Mouse (Mus musculus): Measurements from ENCODE around the gene Prrc2c.

DNA sequence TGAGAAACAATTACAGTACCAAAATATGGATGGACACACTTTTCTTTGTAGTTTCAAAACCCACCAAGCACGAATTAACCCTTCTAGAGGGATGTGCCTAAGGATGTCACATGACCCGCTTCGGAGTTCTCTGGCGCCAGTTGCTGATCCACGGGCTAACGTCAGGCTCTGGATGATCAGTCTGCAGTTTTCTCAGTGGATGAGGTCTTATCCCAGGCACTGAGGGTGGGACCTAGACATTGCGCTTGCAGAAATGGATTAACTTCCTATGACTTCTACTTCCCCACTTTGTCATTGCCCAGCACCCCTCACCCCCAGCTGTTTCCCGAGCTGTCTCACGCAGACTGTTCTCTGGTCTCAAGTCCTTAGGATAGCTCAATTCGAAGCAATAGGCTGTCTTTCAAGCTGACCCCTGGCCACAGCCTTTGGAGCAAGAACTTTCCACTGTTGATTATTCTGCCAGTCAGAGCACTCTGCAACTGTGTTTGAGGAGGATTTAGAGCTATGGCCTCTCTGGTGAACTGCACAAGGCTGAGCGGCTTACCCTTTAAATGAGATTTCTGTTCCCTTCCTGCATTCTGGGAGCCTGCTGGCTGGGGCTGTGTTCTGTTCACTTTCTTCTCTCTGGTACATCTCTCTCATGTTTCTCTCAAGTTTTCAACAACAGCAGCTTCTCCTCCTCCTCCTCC, 74.7 kb downstream of the Prrc2c start:
- no peak for TF ChIP-seq CTCF (IDR thresholded peaks at IDR 0.05; ENCODE audit: borderline replicate concordance, control insufficient read depth, extremely low read depth, insufficient read depth, low read length, poor library complexity)
- no peak for TF ChIP-seq POLR2A (IDR thresholded peaks at IDR 0.05; ENCODE audit: control insufficient read depth, extremely low read depth, insufficient read depth, low read length, poor library complexity)

Measured in thymus, adult 2 months (tissue).